Mouse (Mus musculus) C2C12 (cell line): ENCODE results near the gene Whamm. TPM values are rescaled to one million over a fixed set of nuclear protein-coding genes. Genes with fewer than 3 reads are reported as not detected.

Experiments
- H3K27me3 ChIP-seq: one replicate; pipeline ENCODE4 v1.6.1; 2011; ENCODE audit not compliant: control insufficient read depth, insufficient read depth, insufficient read length
- H3K36me3 ChIP-seq: one replicate; pipeline ENCODE4 v1.6.1; 2011; ENCODE audit not compliant: control insufficient read depth, insufficient read depth
- H3K4me3 ChIP-seq: one replicate; pipeline ENCODE4 v1.5.1; 2011; ENCODE audit warnings: mild to moderate bottlenecking, control low read depth; ENCODE audit not compliant: poor library complexity, insufficient read depth, severe bottlenecking
- H3K79me2 ChIP-seq: one replicate; pipeline ENCODE4 v1.6.1; 2011; ENCODE audit not compliant: control insufficient read depth, insufficient read depth
- H3K79me3 ChIP-seq: one replicate; pipeline ENCODE4 v1.6.1; 2011; ENCODE audit warnings: low read depth, control low read depth
- H3ac ChIP-seq: one replicate; pipeline ENCODE3; 2011; ENCODE audit warnings: low read depth; ENCODE audit not compliant: control insufficient read depth, insufficient read length
- CEBPB ChIP-seq: IDR thresholded peaks from one replicate; pipeline ENCODE4 v1.6.1; 2011; ENCODE audit warnings: low read depth, mild to moderate bottlenecking, control low read depth, moderate library complexity
- CTCF ChIP-seq: IDR thresholded peaks from one replicate; pipeline ENCODE4 v1.5.1; 2011; ENCODE audit not compliant: control insufficient read depth, insufficient read depth, insufficient read length
- FOSL1 ChIP-seq: IDR thresholded peaks from one replicate; pipeline ENCODE4 v1.8.0; 2011; ENCODE audit warnings: mild to moderate bottlenecking, low read length; ENCODE audit not compliant: poor library complexity, insufficient read depth, severe bottlenecking
- MAX ChIP-seq: IDR thresholded peaks from one replicate; pipeline ENCODE4 v1.6.1; 2011; ENCODE audit warnings: mild to moderate bottlenecking, control low read depth
- MYOD1 ChIP-seq: IDR thresholded peaks from one replicate; pipeline ENCODE4 v1.6.1; 2011; ENCODE audit warnings: low read depth; ENCODE audit not compliant: control insufficient read depth, insufficient read length
- MYOG ChIP-seq: IDR thresholded peaks from one replicate; pipeline ENCODE4 v1.6.1; 2011; ENCODE audit not compliant: control insufficient read depth, insufficient read length; ENCODE audit errors: extremely low read depth
- USF1 ChIP-seq: IDR thresholded peaks from one replicate; pipeline ENCODE4 v1.6.1; 2011; ENCODE audit warnings: low read depth, mild to moderate bottlenecking, control low read depth, moderate library complexity
- polyA plus RNA-seq: library from polyadenylated mRNA; unstranded; fragments of >200 nt; fragmentation: generic; extraction: Trizol; gene quantifications from one replicate; pipeline ENCODE4 v1.2.1, GENCODE M21; 2012; ENCODE audit warnings: missing spikeins

The Whamm gene
- polyA plus RNA-seq, 1 experiment = 3.2 TPM

GRCm38 (mm10) chr7:81592686-81593085 is 21.6 kb downstream of the Whamm start:
- peaks cover 3% of the 10 kb centered on the region for H3K36me3 ChIP-seq
- TF ChIP-seq USF1 (no peak), MYOD1 (no peak), CTCF (no peak), CEBPB (no peak), MYOG (no peak), MAX (no peak), FOSL1 (no peak)
- H3K27me3 ChIP-seq = no peaks in the 10 kb centered on the region
- no peaks in the 10 kb centered on the region for H3K79me2 ChIP-seq
- H3K4me3 ChIP-seq = no peak overlapping the region
- no peaks in the 10 kb centered on the region for H3K79me3 ChIP-seq
- H3ac ChIP-seq = no peak overlapping the region

DNA sequence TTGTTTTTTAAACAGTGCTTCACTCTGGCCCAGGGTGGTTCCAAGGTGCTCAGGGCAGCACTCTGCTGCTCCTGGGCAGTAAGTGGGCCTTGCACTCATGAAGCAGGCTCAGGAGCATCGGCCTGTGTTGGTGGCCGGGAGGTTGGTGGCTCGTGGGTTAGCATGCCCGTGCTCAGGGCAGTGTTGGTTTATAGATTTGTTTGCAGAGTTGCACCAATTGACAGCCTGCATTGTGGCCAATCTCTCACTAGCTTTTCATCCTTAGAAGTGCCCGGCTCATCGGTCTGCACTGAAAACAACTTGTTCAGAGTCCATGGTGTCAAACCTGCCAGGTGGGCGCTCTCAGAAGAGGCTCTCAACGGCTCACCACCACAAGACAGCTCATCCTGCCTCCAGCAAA is 22.3 kb downstream of the Whamm start:
- H3K79me3 ChIP-seq = no peaks in the 10 kb centered on the region
- no peaks in the 10 kb centered on the region for H3K79me2 ChIP-seq
- no peak overlapping the region for H3K4me3 ChIP-seq
- peaks cover 3% of the 10 kb centered on the region for H3K36me3 ChIP-seq
- TF ChIP-seq MAX (no peak), FOSL1 (no peak), MYOD1 (no peak), USF1 (no peak)
- H3K27me3 ChIP-seq = no peaks in the 10 kb centered on the region
- H3ac ChIP-seq = no peak overlapping the region

DNA sequence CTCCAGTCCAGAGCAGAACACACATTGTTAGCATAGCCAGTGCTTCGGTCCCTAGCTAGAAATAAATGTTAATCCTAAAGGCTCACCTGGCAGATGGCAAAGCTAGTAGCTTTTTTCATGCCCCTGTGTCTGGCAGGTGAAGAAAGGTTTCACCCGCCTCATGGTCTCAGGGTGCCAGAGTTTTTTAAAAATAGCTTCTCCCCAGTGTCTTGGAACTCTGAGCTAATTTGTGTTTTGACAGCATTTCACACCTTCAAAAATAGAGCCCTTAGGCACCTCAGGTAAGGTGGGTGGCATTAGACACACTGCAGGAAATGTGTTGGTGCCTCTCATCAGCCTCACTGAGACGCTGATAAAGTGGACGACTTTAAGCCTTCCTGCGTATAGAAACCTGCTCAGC is 24.0 kb downstream of the Whamm start:
- no peak overlapping the region for H3ac ChIP-seq
- peaks cover 3% of the 10 kb centered on the region for H3K36me3 ChIP-seq
- H3K79me3 ChIP-seq = no peaks in the 10 kb centered on the region
- no peaks in the 10 kb centered on the region for H3K79me2 ChIP-seq
- no peak for TF ChIP-seq MAX
- TF ChIP-seq CTCF = no peak
- TF ChIP-seq FOSL1 = no peak
- no peaks in the 10 kb centered on the region for H3K27me3 ChIP-seq
- no peak overlapping the region for H3K4me3 ChIP-seq

- TF ChIP-seq MYOG = no peak
- no peak for TF ChIP-seq MYOD1
- no peak for TF ChIP-seq CTCF
- no peak for TF ChIP-seq USF1
- no peak for TF ChIP-seq MAX
- TF ChIP-seq FOSL1 = no peak
- no peak for TF ChIP-seq CEBPB
- peaks cover 3% of the 10 kb centered on the region for H3K36me3 ChIP-seq
- H3K79me2 ChIP-seq = no peaks in the 10 kb centered on the region
- no peak overlapping the region for H3ac ChIP-seq
- no peak overlapping the region for H3K4me3 ChIP-seq
- H3K27me3 ChIP-seq = no peaks in the 10 kb centered on the region
- H3K79me3 ChIP-seq = no peaks in the 10 kb centered on the region
These were observed 25.0 kb downstream of the Whamm start for GRCm38 (mm10) chr7:81596086-81596485.

GRCm38 (mm10) chr7:81597660-81598059 is 26.6 kb downstream of the Whamm start:
- TF ChIP-seq CTCF = no peak
- TF ChIP-seq MYOD1 = no peak
- TF ChIP-seq MYOG = no peak
- TF ChIP-seq FOSL1 = no peak
- TF ChIP-seq MAX = no peak
- no peak for TF ChIP-seq CEBPB
- no peak for TF ChIP-seq USF1
- no peak overlapping the region for H3ac ChIP-seq
- H3K79me2 ChIP-seq = no peaks in the 10 kb centered on the region
- no peak overlapping the region for H3K4me3 ChIP-seq
- no peaks in the 10 kb centered on the region for H3K27me3 ChIP-seq
- H3K36me3 ChIP-seq = peaks cover 3% of the 10 kb centered on the region
- H3K79me3 ChIP-seq = no peaks in the 10 kb centered on the region

- TF ChIP-seq CTCF (no peak), MYOD1 (no peak), USF1 (no peak), FOSL1 (no peak), CEBPB (no peak), MAX (no peak), MYOG (no peak)
- H3K79me3 ChIP-seq = no peaks in the 10 kb centered on the region
- no peaks in the 10 kb centered on the region for H3K79me2 ChIP-seq
- no peak overlapping the region for H3ac ChIP-seq
- no peaks in the 10 kb centered on the region for H3K27me3 ChIP-seq
- H3K36me3 ChIP-seq = peaks cover under 1% of the 10 kb centered on the region
- H3K4me3 ChIP-seq = no peak overlapping the region
These were observed 28.6 kb downstream of the Whamm start for GRCm38 (mm10) chr7:81599379-81600280.
